Mouse (Mus musculus) left cerebral cortex, postnatal 4 days (tissue): ENCODE measurements around the gene Spsb3. TPM values are rescaled to one million over a fixed set of nuclear protein-coding genes. Genes with fewer than 3 reads are reported as not detected.

ENCODE experiments used
- total RNA-seq, 2 experiments: library from RNA; stranded (reverse); gene quantifications; 2 replicates each; pipeline ENCODE4 v1.2.3; 2021

Gene Spsb3
- total RNA-seq, 2 experiments from 2014 or later = 43.6 to 46.0 TPM

Other genes with a start within 250 kb of the Spsb3 start
- 10 to 100 TPM; 40.2 to 43.6 TPM for gene Slc9a3r2, start 236.3 kb upstream of the Spsb3 start, total RNA-seq
- under 1 TPM in 1 of 2 experiments, not detected in 1; 0.66 TPM for gene Npw, start 228.2 kb upstream of the Spsb3 start, total RNA-seq
- 10 to 100 TPM; 45.5 to 48.5 TPM for gene Zfp598, start 217.0 kb upstream of the Spsb3 start, total RNA-seq
- 100 to 1,000 TPM; 164 to 176 TPM for gene Syngr3, start 196.7 kb upstream of the Spsb3 start, total RNA-seq
- gene Gfer, start 190.5 kb upstream of the Spsb3 start, total RNA-seq = 10 to 100 TPM; 21.0 to 22.7 TPM
- gene Noxo1, start 190.4 kb upstream of the Spsb3 start, total RNA-seq = 1 to 10 TPM; 5.6 to 7.2 TPM
- gene Tbl3, start 179.0 kb upstream of the Spsb3 start, total RNA-seq = 10 to 100 TPM; 34.8 to 36.6 TPM
- gene Rnf151, start 168.6 kb upstream of the Spsb3 start, total RNA-seq = not detected
- gene Rps2, start 168.5 kb upstream of the Spsb3 start, total RNA-seq = 100 to 1,000 TPM; 619 to 676 TPM
- 100 to 1,000 TPM; 130 to 145 TPM for gene Ndufb10, start 162.2 kb upstream of the Spsb3 start, total RNA-seq
- not detected for gene Rpl3l, start 158.8 kb upstream of the Spsb3 start, total RNA-seq
- gene Msrb1, start 150.0 kb upstream of the Spsb3 start, total RNA-seq = 10 to 100 TPM; 36.6 to 42.7 TPM
- not detected for gene Hs3st6, start 133.7 kb upstream of the Spsb3 start, total RNA-seq
- not detected for gene Meiob, start 82.4 kb upstream of the Spsb3 start, total RNA-seq
- gene Hagh, start 46.5 kb upstream of the Spsb3 start, total RNA-seq = 10 to 100 TPM; 48.0 to 50.0 TPM
- gene Fahd1, start 36.3 kb upstream of the Spsb3 start, total RNA-seq = 10 to 100 TPM; 13.1 to 13.8 TPM
- gene Igfals, start 20.6 kb upstream of the Spsb3 start, total RNA-seq = under 1 TPM in 1 of 2 experiments, not detected in 1; 0.22 TPM
- gene Nubp2, start 294 bp upstream of the Spsb3 start, total RNA-seq = 10 to 100 TPM; 35.9 to 39.3 TPM
- 10 to 100 TPM; 36.2 to 36.4 TPM for gene Eme2, start 8.4 kb downstream of the Spsb3 start, total RNA-seq
- gene Mrps34, start 8.5 kb downstream of the Spsb3 start, total RNA-seq = 10 to 100 TPM; 48.9 to 50.0 TPM
- 10 to 100 TPM; 38.7 to 43.0 TPM for gene Nme3, start 9.9 kb downstream of the Spsb3 start, total RNA-seq
- gene Mapk8ip3, start 50.3 kb downstream of the Spsb3 start, total RNA-seq = 100 to 1,000 TPM; 255 to 270 TPM
- 10 to 100 TPM; 31.5 to 37.2 TPM for gene Jpt2, start 74.0 kb downstream of the Spsb3 start, total RNA-seq
- 10 to 100 TPM; 27.7 to 29.0 TPM for gene Cramp1l, start 129.1 kb downstream of the Spsb3 start, total RNA-seq
- 10 to 100 TPM; 29.9 to 32.2 TPM for gene Ift140, start 129.4 kb downstream of the Spsb3 start, total RNA-seq
- gene Tmem204, start 196.9 kb downstream of the Spsb3 start, total RNA-seq = 1 to 10 TPM; 5.4 to 6.7 TPM
- gene Telo2, start 229.3 kb downstream of the Spsb3 start, total RNA-seq = 10 to 100 TPM; 58.3 to 59.3 TPM
- under 1 TPM; 0.32 to 0.34 TPM for gene Ptx4, start 234.1 kb downstream of the Spsb3 start, total RNA-seq
- gene Clcn7, start 246.7 kb downstream of the Spsb3 start, total RNA-seq = 10 to 100 TPM; 40.9 to 42.5 TPM